Mouse (Mus musculus) forebrain, embryonic 10.5 days (tissue): Measurements from ENCODE around the gene Fancg. TPM values are rescaled to one million over a fixed set of nuclear protein-coding genes. Genes with fewer than 3 reads are reported as not detected.
A peak's percentile ranks its signal among the peaks of the same experiment; 100 is the strongest.
"Not testable (repeated sequence)": the region's sequence is repeated elsewhere in the genome, so short reads cannot be mapped to it uniquely, and the experiment has no call there.

ENCODE experiments used
- DNase-seq: peaks from one replicate; pipeline ENCODE4 v3.0.0-alpha.2; 2017; ENCODE audit warnings: low spot score; ENCODE audit errors: extremely low spot score
- H3K27ac ChIP-seq: fragments of 300-500 bp; sonication (generic); 2 replicates; pipeline ENCODE4 v1.5.1; 2016; ENCODE audit warnings: mild to moderate bottlenecking
- H3K27me3 ChIP-seq: fragments of 300-500 bp; sonication (generic); 2 replicates; pipeline ENCODE4 v1.6.1; 2016; ENCODE audit warnings: mild to moderate bottlenecking; ENCODE audit not compliant: poor library complexity, severe bottlenecking
- H3K36me3 ChIP-seq: fragments of 300-500 bp; sonication (generic); replicated peaks from 2 replicates; pipeline ENCODE4 v1.6.1; 2016; ENCODE audit warnings: mild to moderate bottlenecking, moderate library complexity
- H3K4me1 ChIP-seq: fragments of 300-500 bp; sonication (generic); 2 replicates; pipeline ENCODE4 v1.6.1; 2016
- H3K4me3 ChIP-seq: fragments of 300-500 bp; sonication (generic); 2 replicates; pipeline ENCODE4 v1.5.1; 2016; ENCODE audit warnings: mild to moderate bottlenecking, moderate library complexity
- H3K9me3 ChIP-seq: fragments of 300-500 bp; sonication (generic); 2 replicates; pipeline ENCODE4 v1.6.1; 2016; ENCODE audit warnings: mild to moderate bottlenecking, moderate library complexity
- WGBS: fragments of 180-500 bp; shearing (Covaris S2); methylation state at CpG from one replicate; pipeline ENCODE4 v1.1.7; 2016; 5-methylcytosine and 5-hydroxymethylcytosine counted together
- polyA plus RNA-seq: library from polyadenylated mRNA; unstranded; fragments of >200 nt; fragmentation: Nextera tagmentation; extraction: Ambion mirVana; gene quantifications from 2 replicates; pipeline ENCODE4 v1.2.1, GENCODE M21; 2016

The Fancg gene
- polyA plus RNA-seq, 1 experiment from 2014 or later, result 23.1 TPM

DNA sequence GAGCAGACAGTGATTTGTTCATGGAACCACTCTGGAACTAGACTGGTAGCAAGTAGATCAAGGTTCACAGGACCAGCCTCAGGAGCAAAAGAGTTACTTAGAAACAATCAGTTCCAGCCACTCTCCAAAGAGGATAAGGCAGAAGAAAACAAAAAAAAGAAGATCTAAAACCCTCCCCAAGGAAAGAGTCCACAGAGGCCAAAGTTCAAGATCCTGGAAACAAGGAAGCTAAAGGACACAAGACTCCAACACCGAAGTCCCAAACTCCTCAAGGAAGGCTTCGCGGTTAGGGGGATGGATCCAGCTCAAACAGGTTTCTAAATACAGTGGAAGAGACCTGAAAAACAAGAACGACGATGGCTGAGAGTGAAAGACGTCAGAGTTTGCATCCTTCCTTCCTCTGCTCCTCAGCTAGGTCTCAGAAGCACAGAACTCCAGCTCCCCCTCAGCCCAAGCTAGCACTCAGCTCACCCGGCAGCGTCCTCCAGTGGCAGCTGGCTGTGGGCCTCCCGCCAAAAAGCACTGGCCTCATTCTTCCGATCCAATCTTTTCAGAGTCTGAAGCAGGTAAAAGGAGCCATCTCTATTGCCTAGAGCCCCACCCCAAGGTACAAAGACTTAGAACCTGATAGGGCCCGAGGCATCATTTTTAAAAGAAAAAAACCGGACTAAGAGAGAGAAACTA is 7.4 kb downstream of the Fancg start:
- DNase-seq, result no peak
- WGBS, result 84% methylated on average over 12 of the region's 12 CpGs
- Histone ChIP-seq H3K36me3 (peaks cover 38% of the 10 kb centered on the region), H3K27ac (no peak overlapping the region), H3K4me1 (peaks cover 20% of the 10 kb centered on the region), H3K4me3 (no peak overlapping the region), H3K27me3 (no peaks in the 10 kb centered on the region), H3K9me3 (no peaks in the 10 kb centered on the region)

DNA sequence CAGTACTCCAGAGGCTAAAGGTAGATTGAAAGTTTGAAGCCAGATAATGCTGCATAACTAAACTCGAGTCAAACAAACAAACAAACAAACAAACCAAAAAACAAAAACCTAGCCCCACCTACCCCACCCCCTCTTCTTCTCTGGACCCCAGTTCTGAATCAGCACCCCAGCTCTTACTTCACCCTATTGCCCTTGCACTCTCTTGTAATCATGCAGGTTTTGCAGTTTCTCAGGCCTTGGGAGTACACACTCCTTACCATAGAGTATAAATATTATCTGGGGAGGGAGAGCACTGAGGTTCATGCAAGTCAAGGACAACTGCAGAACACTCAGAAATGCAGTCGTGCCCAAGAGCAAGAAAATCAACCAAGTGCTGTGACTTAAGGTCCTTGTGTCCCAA is 9.0 kb downstream of the Fancg start:
- Histone ChIP-seq H3K27me3 (no peaks in the 10 kb centered on the region), H3K27ac (peak overlapping the region; percentile 99), H3K9me3 (no peaks in the 10 kb centered on the region), H3K4me3 (no peak overlapping the region), H3K36me3 (peaks cover 42% of the 10 kb centered on the region), H3K4me1 (peaks cover 30% of the 10 kb centered on the region)
- no peak for DNase-seq
- 86% methylated on average over 2 of the region's 2 CpGs for WGBS

GRCm38 (mm10) chr4:43000141-43000986 is 9.9 kb downstream of the Fancg start, which contains the start of gene Vcp:
Vcp (minus strand) TSS chr4:43000507.
- peak; percentile 99 for DNase-seq
- not testable (repeated sequence) for H3K27me3 ChIP-seq, H3K9me3 ChIP-seq
- WGBS, result under 1% methylated on average over 56 of the region's 56 CpGs
- peak within 1 kb of the TSS; percentile 95 for H3K4me3 ChIP-seq
- H3K27ac ChIP-seq, result peak within 1 kb of the TSS; percentile 99
- H3K4me1 ChIP-seq, result peaks cover 30% of the 10 kb centered on the region
- H3K36me3 ChIP-seq, result peaks cover 46% of the 10 kb centered on the region

DNA sequence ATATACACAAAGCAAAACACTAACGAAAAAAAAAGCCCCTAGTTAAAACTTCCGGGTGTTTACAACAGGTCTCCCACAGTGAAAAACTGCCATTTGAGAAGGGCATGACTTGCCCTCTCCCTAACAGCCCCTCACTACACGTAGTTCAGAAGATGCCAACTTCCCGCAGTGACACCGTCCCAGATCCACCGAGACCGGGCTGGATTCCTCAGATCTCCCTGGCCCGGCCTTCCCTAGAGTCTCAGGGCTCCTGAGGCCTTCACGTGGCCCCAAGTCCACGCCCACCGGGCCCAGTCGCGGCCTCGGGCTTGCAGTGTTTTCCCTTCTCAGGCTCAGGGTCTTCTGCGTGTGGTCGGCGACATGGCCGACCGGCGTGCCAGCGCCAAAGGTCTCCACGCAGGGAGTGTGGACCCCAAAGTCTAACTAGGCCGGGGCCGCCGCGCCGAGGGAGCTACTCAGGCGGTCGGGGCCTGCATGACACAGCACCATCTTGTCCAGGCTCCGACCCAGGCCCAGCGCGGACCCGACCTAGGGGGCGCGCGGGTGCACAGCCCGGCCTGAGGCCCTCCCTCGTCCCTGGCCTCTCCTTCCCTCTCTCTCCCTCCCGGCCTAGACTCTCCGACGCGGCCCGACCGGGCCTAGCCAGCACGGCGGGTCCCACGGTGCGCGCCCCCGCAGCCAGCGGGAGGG is 10.7 kb downstream of the Fancg start:
- H3K27ac ChIP-seq, result peak overlapping the region; percentile 99
- H3K27me3 ChIP-seq, result no peaks in the 10 kb centered on the region
- under 1% methylated on average over 51 of the region's 51 CpGs for WGBS
- peak; percentile 83 for DNase-seq
- H3K4me3 ChIP-seq, result peak overlapping the region; percentile 95
- peaks cover 30% of the 10 kb centered on the region for H3K4me1 ChIP-seq
- peaks cover 47% of the 10 kb centered on the region for H3K36me3 ChIP-seq
- H3K9me3 ChIP-seq, result no peaks in the 10 kb centered on the region

DNA sequence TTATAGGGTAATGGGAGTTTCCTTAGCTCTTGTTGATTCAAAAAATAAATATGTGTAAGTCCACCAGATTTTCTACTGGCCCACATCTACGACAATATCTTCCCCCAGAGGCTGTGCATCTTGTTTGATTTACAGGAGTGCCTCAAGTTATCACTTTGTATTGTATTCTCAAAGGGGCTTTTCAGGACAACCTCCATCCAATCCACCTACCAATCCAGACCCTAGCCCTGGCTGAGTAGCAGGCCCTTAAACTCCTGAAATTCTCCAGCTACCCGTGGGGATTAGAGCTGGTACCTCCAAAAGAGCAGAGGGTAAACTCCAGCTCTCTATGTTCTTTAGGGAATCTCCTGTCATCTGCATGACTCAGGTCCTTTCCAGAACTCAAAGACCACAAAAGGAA is 12.3 kb downstream of the Fancg start:
- H3K9me3 ChIP-seq, result no peaks in the 10 kb centered on the region
- H3K27me3 ChIP-seq, result no peaks in the 10 kb centered on the region
- H3K36me3 ChIP-seq, result peaks cover 57% of the 10 kb centered on the region
- 77% methylated on average over 2 of the region's 2 CpGs for WGBS
- no peak for DNase-seq
- peaks cover 30% of the 10 kb centered on the region for H3K4me1 ChIP-seq
- no peak overlapping the region for H3K27ac ChIP-seq
- H3K4me3 ChIP-seq, result peak overlapping the region; percentile 95

- 88% methylated on average over 1 of the region's 1 CpGs for WGBS
- Histone ChIP-seq H3K4me1 (no peaks in the 10 kb centered on the region), H3K9me3 (no peaks in the 10 kb centered on the region), H3K27me3 (no peaks in the 10 kb centered on the region), H3K36me3 (peaks cover 100% of the 10 kb centered on the region), H3K4me3 (no peak overlapping the region), H3K27ac (no peak overlapping the region)
- no peak for DNase-seq
These were observed 22.0 kb downstream of the Fancg start for GRCm38 (mm10) chr4:42988296-42988695.

- not testable (repeated sequence) for H3K9me3 ChIP-seq, DNase-seq, H3K27ac ChIP-seq, H3K4me1 ChIP-seq, H3K4me3 ChIP-seq, H3K27me3 ChIP-seq
- WGBS, result 93% methylated on average over 8 of the region's 8 CpGs
- peaks cover 96% of the 10 kb centered on the region for H3K36me3 ChIP-seq
These were observed 29.8 kb downstream of the Fancg start for GRCm38 (mm10) chr4:42980467-42980866.

- 90% methylated on average over 4 of the region's 4 CpGs for whole genome bisulfite sequencing
- Histone ChIP-seq H3K4me3 (no peak overlapping the region), H3K27ac (no peak overlapping the region), H3K4me1 (no peaks in the 10 kb centered on the region), H3K27me3 (no peaks in the 10 kb centered on the region), H3K36me3 (peaks cover 79% of the 10 kb centered on the region), H3K9me3 (no peaks in the 10 kb centered on the region)
- no peak for DNase-seq
These were observed 32.2 kb downstream of the Fancg start for GRCm38 (mm10) chr4:42978062-42978461.

- Histone ChIP-seq H3K27me3 (no peaks in the 10 kb centered on the region), H3K27ac (no peak overlapping the region), H3K4me1 (no peaks in the 10 kb centered on the region), H3K9me3 (no peaks in the 10 kb centered on the region), H3K4me3 (no peak overlapping the region), H3K36me3 (peaks cover 37% of the 10 kb centered on the region)
- 85% methylated on average over 5 of the region's 5 CpGs for WGBS
- no peak for DNase-seq
These were observed 36.4 kb downstream of the Fancg start for GRCm38 (mm10) chr4:42973868-42974267.

GRCm38 (mm10) chr4:42972952-42973351 is 37.4 kb downstream of the Fancg start:
- Histone ChIP-seq H3K36me3 (peaks cover 28% of the 10 kb centered on the region), H3K27me3 (no peaks in the 10 kb centered on the region), H3K27ac (no peak overlapping the region), H3K9me3 (no peaks in the 10 kb centered on the region), H3K4me3 (no peak overlapping the region), H3K4me1 (no peaks in the 10 kb centered on the region)
- DNase-seq, result no peak
- WGBS, result 78% methylated on average over 4 of the region's 4 CpGs

- H3K27ac ChIP-seq, result no peak within 1 kb of the TSS
- no peaks in the 10 kb centered on the region for H3K36me3 ChIP-seq
- no peak within 1 kb of the TSS for H3K4me3 ChIP-seq
- no peaks in the 10 kb centered on the region for H3K9me3 ChIP-seq
- DNase-seq, result no peak
- 88% methylated on average over 4 of the region's 4 CpGs for WGBS
- H3K4me1 ChIP-seq, result peaks cover 8% of the 10 kb centered on the region
- peaks cover 7% of the 10 kb centered on the region; the same call in 1 of the 2 replicates for H3K27me3 ChIP-seq
These were observed 41.0 kb downstream of the Fancg start, which contains the start of gene 1700022I11Rik for GRCm38 (mm10) chr4:42969304-42969703. 1700022I11Rik (plus strand) TSS chr4:42969604.

GRCm38 (mm10) chr4:42965039-42965719 is 45.1 kb downstream of the Fancg start:
- no peak overlapping the region for H3K27ac ChIP-seq
- WGBS, result 12% methylated on average over 12 of the region's 12 CpGs
- peak overlapping the region; percentile 34 for H3K4me3 ChIP-seq

More at GRCm38 (mm10) chr4:42965039-42965719, 45.1 kb downstream of the Fancg start:
- Histone ChIP-seq H3K27me3 (peaks cover 7% of the 10 kb centered on the region; the same call in 1 of the 2 replicates), H3K36me3 (no peaks in the 10 kb centered on the region), H3K4me1 (peaks cover 8% of the 10 kb centered on the region), H3K9me3 (no peaks in the 10 kb centered on the region)
- DNase-seq, result peak; percentile 58
